Mouse (Mus musculus) heart, adult 2 months (tissue): Measurements from ENCODE around the gene Zbtb40. TPM values are rescaled to one million over a fixed set of nuclear protein-coding genes. Genes with fewer than 3 reads are reported as not detected.

Experiments
- DNase-seq, 2 experiments: peaks; one replicate each; pipeline ENCODE4 v3.0.0; 2021
- H3K27ac ChIP-seq: fragments of 200-600 bp; 2 replicates; pipeline ENCODE4 v1.8.1; 2022
- H3K27me3 ChIP-seq: fragments of 200-500 bp; 2 replicates; pipeline ENCODE4 v1.6.1; 2012; ENCODE audit warnings: mild to moderate bottlenecking, low read length, inconsistent platforms, mixed read lengths; ENCODE audit not compliant: control insufficient read depth, insufficient read depth
- H3K36me3 ChIP-seq: fragments of 200-500 bp; 2 replicates; pipeline ENCODE4 v1.6.1; 2012; ENCODE audit warnings: low read length, inconsistent platforms; ENCODE audit not compliant: control insufficient read depth, insufficient read depth
- H3K4me1 ChIP-seq: fragments of 200-500 bp; 2 replicates; pipeline ENCODE4 v1.6.1; 2011; ENCODE audit warnings: low read length; ENCODE audit not compliant: control insufficient read depth, insufficient read depth
- H3K4me3 ChIP-seq: fragments of 200-600 bp; 2 replicates; pipeline ENCODE4 v1.8.1; 2022
- H3K79me2 ChIP-seq: fragments of 200-500 bp; replicated peaks from 2 replicates; pipeline ENCODE4 v1.6.1; 2012; ENCODE audit warnings: mild to moderate bottlenecking, inconsistent platforms, low read length, moderate library complexity, mixed read lengths; ENCODE audit not compliant: control insufficient read depth, insufficient read depth
- H3K9ac ChIP-seq: fragments of 200-500 bp; 2 replicates; pipeline ENCODE4 v1.6.1; 2012; ENCODE audit warnings: low read depth, mild to moderate bottlenecking, control low read depth, inconsistent platforms, low read length, mixed read lengths
- CTCF ChIP-seq: fragments of 200-600 bp; IDR thresholded peaks from 2 replicates; pipeline ENCODE4 v1.8.1; 2022; ENCODE audit warnings: antibody characterized with exemption, mild to moderate bottlenecking, moderate library complexity
- EP300 ChIP-seq: fragments of 200-500 bp; IDR thresholded peaks from 2 replicates; pipeline ENCODE4 v1.6.1; 2011; ENCODE audit warnings: low read depth, low read length, control low read depth; ENCODE audit not compliant: insufficient read depth
- POLR2A ChIP-seq: fragments of 200-500 bp; IDR thresholded peaks from 2 replicates; pipeline ENCODE4 v1.6.1; 2011; ENCODE audit warnings: mild to moderate bottlenecking, low read depth, low read length, control low read depth; ENCODE audit not compliant: insufficient read depth
- WGBS: fragments of 180-500 bp; shearing (Covaris S2); methylation state at CpG from one replicate; pipeline ENCODE4 v1.1.7; 2018; 5-methylcytosine and 5-hydroxymethylcytosine counted together
- intact Hi-C: fragments of 180-260 bp; cut with DNase I; formaldehyde crosslinking; loops from one replicate; pipeline ENCODE4 v1.15.1; 2025
- polyA plus RNA-seq: library from polyadenylated mRNA; depleted of rRNA; stranded (reverse); fragments of >200 nt; gene quantifications from 2 replicates; pipeline ENCODE4 v1.2.3, GENCODE M21; 2012
- total RNA-seq, 2 experiments: library from RNA; stranded (reverse); gene quantifications; 2 replicates each; pipeline ENCODE4 v1.2.3; 2021

Gene Zbtb40
- total and polyA plus RNA-seq, 3 experiments: 5.6 to 8.0 (median 7.3) TPM

DNA sequence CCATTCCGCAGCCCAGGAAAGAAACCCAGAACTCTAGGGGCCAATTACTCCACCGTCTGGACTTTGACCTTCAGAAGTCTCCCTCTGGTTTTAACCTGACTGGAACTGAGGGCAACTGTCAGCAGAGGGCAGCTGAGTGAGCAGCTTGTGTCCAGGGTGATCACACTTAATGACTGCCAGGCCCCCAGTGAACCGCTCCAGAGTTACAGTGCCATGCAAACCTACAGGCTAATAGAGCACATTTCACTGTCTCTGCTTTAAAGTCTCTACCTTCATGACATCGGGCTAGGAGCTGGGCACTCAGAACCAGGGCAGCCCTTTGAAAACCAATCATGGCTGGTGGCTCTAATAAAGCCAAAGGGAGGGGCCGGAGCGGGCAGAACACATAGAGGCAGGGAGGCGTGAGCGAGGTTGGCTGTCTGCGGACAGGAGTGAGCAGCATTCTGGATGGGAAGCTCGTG, 7.4 kb downstream of the Zbtb40 start:
- Histone ChIP-seq H3K9ac (no peak overlapping the region), H3K4me3 (no peak overlapping the region), H3K4me1 (peaks cover 3% of the 10 kb centered on the region), H3K27ac (no peak overlapping the region), H3K79me2 (no peaks in the 10 kb centered on the region; the same call in 1 of the 2 replicates), H3K27me3 (no peaks in the 10 kb centered on the region), H3K36me3 (no peaks in the 10 kb centered on the region)
- no peak for DNase-seq
- intact Hi-C loops: no loop called here
- WGBS: 75% methylated on average over 10 of the region's 10 CpGs
- TF ChIP-seq POLR2A: no peak
- TF ChIP-seq CTCF: no peak
- no peak for TF ChIP-seq EP300

DNA sequence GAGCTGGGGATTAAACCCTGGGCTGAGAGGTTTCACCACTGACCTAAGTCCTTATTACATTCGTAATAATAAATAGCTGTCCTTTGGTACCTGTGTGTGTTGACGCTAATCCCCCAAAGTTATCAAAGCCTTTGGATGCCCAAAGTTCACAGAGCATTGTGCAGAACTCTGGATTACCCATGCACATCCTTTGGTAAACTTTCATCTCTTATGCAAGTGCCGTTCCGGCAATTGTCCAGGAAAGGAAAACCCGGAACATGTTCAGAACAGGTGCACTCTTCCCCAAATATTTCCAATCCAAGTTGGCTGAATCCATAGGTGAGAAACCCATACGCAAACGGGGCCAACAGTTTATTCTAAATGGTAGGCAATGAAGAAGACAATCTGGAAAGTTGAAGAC, 9.2 kb downstream of the Zbtb40 start:
- intact Hi-C loops: no loop called here
- Histone ChIP-seq H3K79me2 (no peaks in the 10 kb centered on the region; the same call in 1 of the 2 replicates), H3K27me3 (no peaks in the 10 kb centered on the region), H3K4me1 (no peaks in the 10 kb centered on the region; the same call in 1 of the 2 replicates), H3K4me3 (no peak overlapping the region), H3K27ac (no peak overlapping the region), H3K9ac (no peak overlapping the region), H3K36me3 (no peaks in the 10 kb centered on the region)
- TF ChIP-seq EP300 (no peak), CTCF (no peak), POLR2A (no peak)
- WGBS: 95% methylated on average over 7 of the region's 7 CpGs
- no peak for DNase-seq

DNA sequence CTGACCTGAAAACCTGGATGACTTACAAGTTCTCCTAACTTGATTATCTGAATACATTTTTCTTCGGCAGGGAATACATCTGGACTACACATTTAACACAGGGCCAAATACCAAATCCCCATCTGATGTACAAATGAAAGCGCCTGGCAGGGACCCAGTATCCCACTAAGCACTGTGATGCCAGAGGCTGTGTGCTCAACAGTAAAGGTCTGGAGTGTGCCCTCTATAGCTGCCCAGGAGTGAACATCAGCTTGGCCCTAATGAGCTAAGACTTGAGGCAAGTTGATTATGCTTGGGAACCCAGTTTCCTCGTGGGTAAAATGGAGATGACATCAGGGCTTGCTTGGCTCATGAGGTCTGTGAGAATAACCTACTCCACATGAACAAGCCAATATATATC, 10.1 kb downstream of the Zbtb40 start:
- no peak for TF ChIP-seq CTCF
- TF ChIP-seq POLR2A: no peak
- TF ChIP-seq EP300: no peak
- intact Hi-C loops: no loop called here
- H3K36me3 ChIP-seq: no peaks in the 10 kb centered on the region
- H3K9ac ChIP-seq: no peak overlapping the region
- H3K4me3 ChIP-seq: no peak overlapping the region
- no peak overlapping the region for H3K27ac ChIP-seq
- no peaks in the 10 kb centered on the region; the same call in 1 of the 2 replicates for H3K4me1 ChIP-seq
- H3K79me2 ChIP-seq: no peaks in the 10 kb centered on the region; the same call in 1 of the 2 replicates
- 69% methylated on average over 3 of the region's 3 CpGs for WGBS
- no peaks in the 10 kb centered on the region for H3K27me3 ChIP-seq
- no peak for DNase-seq

DNA sequence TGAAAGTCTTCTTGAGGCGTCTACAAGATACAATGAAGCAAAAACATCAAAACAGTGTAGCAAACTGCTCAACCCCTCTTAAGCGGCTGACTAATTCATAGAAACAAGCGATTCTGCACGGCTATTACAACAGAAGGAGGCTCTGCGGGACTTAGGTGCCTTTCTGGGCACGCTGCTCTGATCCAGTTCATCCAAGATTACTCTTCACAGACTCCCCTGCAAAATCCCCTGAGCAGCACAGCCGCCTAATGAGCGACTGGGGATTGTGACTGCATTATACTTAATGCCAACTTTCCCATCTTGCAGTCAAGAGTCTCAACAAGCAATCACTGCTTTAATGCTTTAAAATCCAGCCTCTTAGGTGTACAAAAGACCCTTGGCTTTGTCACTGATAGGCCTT, 10.5 kb downstream of the Zbtb40 start:
- H3K4me3 ChIP-seq: no peak overlapping the region
- H3K27me3 ChIP-seq: no peaks in the 10 kb centered on the region
- no peaks in the 10 kb centered on the region; the same call in 1 of the 2 replicates for H3K4me1 ChIP-seq
- no peak for TF ChIP-seq CTCF
- TF ChIP-seq POLR2A: no peak
- no peak for TF ChIP-seq EP300
- 81% methylated on average over 8 of the region's 8 CpGs for WGBS
- H3K36me3 ChIP-seq: no peaks in the 10 kb centered on the region
- DNase-seq: no peak
- no peak overlapping the region for H3K9ac ChIP-seq
- H3K79me2 ChIP-seq: no peaks in the 10 kb centered on the region
- no peak overlapping the region for H3K27ac ChIP-seq
- intact Hi-C loops: no loop called here

DNA sequence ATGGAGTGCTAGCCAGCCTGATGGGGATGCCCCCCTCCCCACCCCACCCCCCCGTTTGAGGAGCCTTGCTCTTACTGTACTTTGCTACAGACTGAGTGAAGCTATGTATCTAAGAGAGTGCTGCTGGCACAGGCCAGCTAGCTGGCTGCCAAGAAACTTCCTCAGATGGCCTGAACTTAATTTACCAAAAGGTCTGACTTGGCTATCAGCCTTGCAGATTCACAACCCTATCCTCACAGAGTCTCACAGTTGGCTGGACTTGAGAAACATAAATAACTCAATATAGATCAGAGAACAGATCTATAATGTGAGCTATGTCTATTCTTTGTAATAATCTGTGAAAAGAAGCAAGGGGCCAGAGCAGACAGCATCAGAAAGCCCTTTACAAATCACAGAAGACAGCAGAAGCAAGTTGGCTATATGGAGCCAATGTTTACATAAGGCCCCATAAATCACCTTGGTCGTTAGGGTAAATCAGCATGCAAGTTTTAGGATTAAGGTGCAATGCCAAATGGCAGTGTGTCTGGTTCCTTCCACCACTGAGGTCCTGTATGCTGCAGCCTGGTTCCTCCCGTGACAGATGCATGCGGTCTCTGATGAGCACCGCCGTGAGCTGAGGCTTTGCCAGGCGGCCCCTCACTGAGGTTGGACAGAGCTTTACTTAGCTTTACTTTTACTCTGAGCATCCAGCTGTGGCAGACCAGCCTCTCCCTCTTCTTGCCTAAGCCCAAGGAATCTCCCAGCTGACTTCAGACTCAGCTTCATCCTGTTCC, 15.3 kb downstream of the Zbtb40 start:
- no peak for DNase-seq
- TF ChIP-seq CTCF (no peak), EP300 (no peak), POLR2A (no peak)
- Histone ChIP-seq H3K9ac (no peak overlapping the region), H3K4me1 (peaks cover 2% of the 10 kb centered on the region), H3K4me3 (no peak overlapping the region), H3K27me3 (no peaks in the 10 kb centered on the region), H3K36me3 (no peaks in the 10 kb centered on the region), H3K27ac (no peak overlapping the region), H3K79me2 (no peaks in the 10 kb centered on the region)
- whole genome bisulfite sequencing: 73% methylated on average over 7 of the region's 7 CpGs
- intact Hi-C loops: no loop called here

DNA sequence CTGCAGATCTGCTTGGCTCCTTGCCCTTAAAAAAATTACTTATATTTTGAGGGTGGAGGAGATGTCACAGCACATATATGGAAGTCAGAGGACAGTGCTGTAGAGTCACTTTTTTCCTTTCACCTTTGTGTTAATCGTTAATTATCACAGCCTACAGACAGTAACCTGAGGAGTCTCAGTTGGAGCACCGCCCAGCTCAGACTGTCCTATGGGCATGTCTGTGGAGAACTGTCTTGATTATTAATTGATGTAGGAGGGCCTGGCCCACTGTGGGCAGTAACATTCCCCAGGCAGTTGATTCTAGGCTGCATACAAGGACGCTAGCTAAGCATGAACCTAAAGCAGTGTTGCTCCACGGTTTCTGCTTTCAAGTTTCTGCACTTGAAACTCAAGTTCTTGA, 16.1 kb downstream of the Zbtb40 start:
- H3K27me3 ChIP-seq: no peaks in the 10 kb centered on the region
- intact Hi-C loops: no loop called here
- DNase-seq: no peak
- no peak overlapping the region for H3K4me3 ChIP-seq
- no peaks in the 10 kb centered on the region for H3K79me2 ChIP-seq
- WGBS: 93% methylated on average over 4 of the region's 4 CpGs
- TF ChIP-seq CTCF: no peak
- TF ChIP-seq POLR2A: no peak
- no peak for TF ChIP-seq EP300
- H3K36me3 ChIP-seq: no peaks in the 10 kb centered on the region
- H3K4me1 ChIP-seq: peaks cover 2% of the 10 kb centered on the region
- no peak overlapping the region for H3K9ac ChIP-seq
- no peak overlapping the region for H3K27ac ChIP-seq
